Mouse (Mus musculus) hindbrain, embryonic 15.5 days (tissue): Measurements from ENCODE around the gene C1qtnf6. TPM values are rescaled to one million over a fixed set of nuclear protein-coding genes. Genes with fewer than 3 reads are reported as not detected.

ENCODE experiments used
- polyA plus RNA-seq: library from polyadenylated mRNA; unstranded; fragments of >200 nt; fragmentation: Nextera tagmentation; extraction: Ambion mirVana; gene quantifications from 2 replicates; pipeline ENCODE4 v1.2.1, GENCODE M21; 2015

C1qtnf6 gene
- polyA plus RNA-seq, 1 experiment from 2014 or later: 9.1 TPM

Other genes starting within 250 kb of the C1qtnf6 start
- gene Csf2rb2, start 225.7 kb downstream of the C1qtnf6 start, polyA plus RNA-seq: 0.21 and 0.34 TPM in 2 replicates
- 0.60 and 0.96 TPM in 2 replicates for gene Csf2rb, start 205.7 kb downstream of the C1qtnf6 start, polyA plus RNA-seq
- gene Tex33, start 135.5 kb downstream of the C1qtnf6 start, polyA plus RNA-seq: not detected in 2 replicates
- gene Tst, start 125.5 kb downstream of the C1qtnf6 start, polyA plus RNA-seq: 23.8 and 26.9 TPM in 2 replicates
- 3.1 and 4.6 TPM in 2 replicates for gene Mpst, start 125.0 kb downstream of the C1qtnf6 start, polyA plus RNA-seq
- gene Kctd17, start 102.9 kb downstream of the C1qtnf6 start, polyA plus RNA-seq: 145 and 156 TPM in 2 replicates
- 0.47 and 0.56 TPM in 2 replicates for gene Tmprss6, start 62.8 kb downstream of the C1qtnf6 start, polyA plus RNA-seq
- 0.22 and 0.26 TPM in 2 replicates for gene Il2rb, start 36.1 kb downstream of the C1qtnf6 start, polyA plus RNA-seq
- 0.61 and 0.71 TPM in 2 replicates for gene Sstr3, start 13.3 kb upstream of the C1qtnf6 start, polyA plus RNA-seq
- 5.4 and 5.6 TPM in 2 replicates for gene Rac2, start 41.4 kb upstream of the C1qtnf6 start, polyA plus RNA-seq
- gene Cyth4, start 65.6 kb upstream of the C1qtnf6 start, polyA plus RNA-seq: 6.7 and 7.0 TPM in 2 replicates
- 10.6 and 11.7 TPM in 2 replicates for gene Elfn2, start 187.4 kb upstream of the C1qtnf6 start, polyA plus RNA-seq
- gene Mfng, start 242.1 kb upstream of the C1qtnf6 start, polyA plus RNA-seq: 21.5 and 42.1 TPM in 2 replicates